Mouse (Mus musculus) spleen, postnatal 14 days (tissue): ENCODE data around the gene Zfp691.

Experiments
- DNase-seq, 2 experiments: peaks; one replicate each; pipeline ENCODE4 v3.0.0; 2021 to 2022; ENCODE audit warnings: low spot score in 2 of 2

Zfp691 gene

DNA sequence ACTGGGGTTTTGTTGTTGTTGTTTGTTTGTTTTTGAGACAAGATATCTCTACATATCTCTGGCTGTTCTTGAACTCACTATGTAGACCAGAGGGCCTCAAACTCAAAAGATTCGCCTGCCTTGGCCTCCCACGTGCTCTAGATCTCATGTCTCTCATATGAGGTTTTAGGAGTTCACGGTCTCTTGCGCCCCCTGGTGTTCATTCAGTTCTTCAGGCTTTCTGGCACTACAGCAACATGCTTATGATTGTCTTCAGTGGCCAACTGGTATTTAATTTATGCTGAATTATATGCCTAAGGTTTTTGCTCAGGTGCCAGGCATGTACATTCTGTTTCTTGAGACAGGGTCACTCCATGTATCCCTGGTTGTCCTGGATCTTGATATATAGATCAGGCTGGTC, 6.3 kb downstream of the Zfp691 start:
- peak; percentile 66 to 84 for DNase-seq

DNA sequence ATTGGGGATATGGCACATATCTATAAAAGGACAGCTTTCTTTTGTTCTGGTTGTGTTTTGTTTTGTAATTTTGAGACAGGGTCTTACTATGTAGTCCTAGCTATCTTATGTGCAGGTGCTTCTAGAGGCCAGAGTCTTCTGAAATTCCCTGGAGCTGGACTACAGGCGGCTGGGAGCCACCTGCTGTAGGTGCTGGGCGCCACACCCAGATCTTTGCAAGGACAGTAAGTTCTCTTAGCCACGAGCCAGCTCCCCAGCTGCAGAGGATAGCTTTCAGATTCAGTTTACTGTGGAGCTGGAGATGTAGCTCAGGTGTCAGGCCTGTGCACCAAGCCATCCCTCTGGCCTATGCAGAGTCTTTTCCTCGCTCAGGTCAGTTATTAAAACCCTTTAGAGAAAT, 6.9 kb downstream of the Zfp691 start:
- DNase-seq = no peak

DNA sequence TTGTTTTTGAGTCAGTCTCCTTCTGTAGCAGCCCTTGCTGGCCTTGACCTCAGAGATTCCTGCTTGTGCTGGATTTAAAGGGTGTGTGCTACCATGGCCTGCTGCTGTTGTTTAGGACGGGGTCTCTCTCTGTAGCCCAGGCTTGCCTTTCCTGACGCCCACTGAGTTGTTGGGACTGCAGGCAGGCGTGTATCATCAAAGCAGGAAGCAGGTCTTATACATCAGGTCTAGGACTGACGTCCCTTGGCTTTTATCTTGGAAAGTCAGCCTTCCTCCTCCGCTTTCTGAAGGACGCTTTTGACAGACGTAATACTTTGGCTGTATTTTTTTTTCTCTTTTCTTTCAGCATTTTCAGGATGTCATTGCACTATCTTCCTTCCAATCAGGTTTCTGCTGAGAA, 8.1 kb downstream of the Zfp691 start:
- DNase-seq = no peak

DNA sequence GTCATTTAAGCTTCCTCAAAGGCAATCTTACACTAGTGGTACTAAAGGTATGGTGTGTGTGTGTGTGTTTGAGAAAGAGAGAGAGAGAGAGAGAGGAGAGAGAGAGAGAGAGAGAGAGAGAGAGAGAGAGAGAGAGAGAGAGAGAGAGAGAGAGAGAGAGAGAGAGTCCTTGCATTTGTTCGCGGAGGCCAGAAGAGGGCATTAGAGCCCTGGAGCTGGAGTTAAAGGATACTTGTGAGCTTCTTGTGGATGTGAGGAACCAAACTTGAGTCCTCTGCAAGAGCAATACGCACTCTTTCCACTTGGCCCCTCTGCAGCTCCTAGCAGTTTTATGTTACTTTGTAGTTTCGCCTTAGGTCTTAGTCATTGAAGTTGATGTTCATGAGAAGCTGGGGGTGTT, 11.0 kb downstream of the Zfp691 start:
- DNase-seq = no peak

DNA sequence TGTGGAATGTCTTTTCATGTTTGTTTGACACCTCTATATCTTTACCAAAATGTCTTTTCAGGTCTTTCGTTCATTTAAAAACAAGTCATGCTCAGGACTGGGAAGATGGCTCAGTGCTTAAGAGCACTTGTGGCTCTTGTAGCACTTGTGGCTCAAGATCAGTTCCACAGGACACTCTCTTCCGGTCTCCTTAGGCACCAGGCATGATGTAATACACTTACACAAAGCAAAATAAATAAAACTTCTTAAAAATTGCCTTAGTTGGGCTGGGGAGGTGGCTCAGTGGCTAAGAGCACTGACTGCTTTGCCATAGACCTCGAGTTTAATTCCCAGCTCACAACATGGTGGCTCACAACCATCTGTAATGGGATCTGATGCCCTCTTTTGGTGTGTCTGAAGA, 12.6 kb downstream of the Zfp691 start:
- no peak for DNase-seq

DNA sequence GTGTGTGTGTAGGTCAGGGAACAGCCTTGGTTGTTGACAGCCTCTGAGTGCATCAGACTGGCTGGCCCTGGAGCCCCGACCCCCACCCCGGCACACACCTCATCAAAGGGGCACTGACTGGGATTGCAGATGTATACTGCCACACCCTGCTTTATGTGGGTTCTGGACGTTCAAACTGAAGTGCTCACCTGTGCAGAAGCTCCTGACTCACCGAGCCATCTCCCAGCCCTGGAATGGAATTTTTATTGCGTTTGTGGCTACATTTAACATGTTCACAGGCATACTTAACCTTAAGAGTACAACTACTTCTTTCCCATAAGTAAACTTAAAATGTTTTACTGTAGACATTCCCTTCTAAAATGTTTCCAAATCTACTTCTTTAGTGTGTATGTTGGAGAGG, 16.1 kb downstream of the Zfp691 start:
- no peak for DNase-seq

DNA sequence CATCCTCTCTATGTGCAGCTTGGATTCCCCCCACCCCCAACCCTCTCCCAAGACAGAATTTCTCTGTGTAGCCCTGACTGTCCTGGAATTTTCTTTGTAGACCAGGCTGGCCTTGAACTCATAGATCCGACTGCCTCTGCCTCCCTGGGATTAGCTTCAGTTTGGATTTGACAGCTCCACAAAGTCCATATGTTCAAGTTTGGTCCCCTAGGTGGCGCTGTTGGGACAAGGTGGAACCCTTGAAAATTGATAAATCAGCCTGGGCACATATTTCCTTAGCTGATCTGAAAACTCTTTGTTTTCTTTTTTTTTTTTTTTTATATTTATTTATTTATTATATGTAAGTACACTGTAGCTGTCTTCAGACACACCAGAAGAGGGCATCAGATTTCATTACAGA, 16.8 kb downstream of the Zfp691 start:
- peak; percentile 56 to 74 for DNase-seq

DNA sequence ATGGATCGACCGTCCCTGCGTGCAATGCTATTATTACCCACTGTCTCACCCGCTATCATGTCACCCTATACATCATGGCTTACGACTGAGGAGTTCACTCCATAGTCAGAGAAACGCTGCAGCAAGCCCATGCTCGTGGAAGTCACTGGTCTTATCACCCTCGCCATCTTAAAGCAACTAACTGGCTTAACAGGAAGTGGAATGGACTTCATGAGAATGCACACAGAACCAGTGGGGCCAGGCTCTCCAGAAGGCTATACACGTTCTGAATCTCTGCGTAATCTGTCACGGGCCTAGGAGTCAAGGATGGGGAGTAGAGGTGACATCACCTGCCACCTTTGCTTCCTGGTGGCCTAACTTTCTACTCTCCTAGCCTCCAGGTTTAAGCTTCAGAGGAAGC, 25.3 kb downstream of the Zfp691 start:
- no peak for DNase-seq

DNA sequence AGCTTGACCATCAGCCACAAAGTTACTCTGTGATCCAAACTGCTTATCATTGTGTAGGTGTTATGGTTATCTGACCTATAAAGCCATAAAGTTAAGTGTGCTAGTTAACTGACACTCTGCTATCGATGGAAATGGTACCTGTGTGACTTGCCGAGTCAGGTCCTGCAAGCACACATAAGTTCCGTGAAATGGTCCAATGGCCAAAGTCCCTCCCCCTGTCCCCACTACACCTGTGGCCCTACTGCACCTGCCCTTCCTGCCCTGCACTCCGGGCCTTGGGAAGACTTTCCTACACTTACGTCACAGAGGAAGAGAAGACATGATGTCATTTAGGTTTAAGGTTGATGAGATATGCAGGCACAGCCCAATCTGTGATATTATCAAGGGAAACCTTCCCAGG, 26.6 kb downstream of the Zfp691 start:
- no peak for DNase-seq

DNA sequence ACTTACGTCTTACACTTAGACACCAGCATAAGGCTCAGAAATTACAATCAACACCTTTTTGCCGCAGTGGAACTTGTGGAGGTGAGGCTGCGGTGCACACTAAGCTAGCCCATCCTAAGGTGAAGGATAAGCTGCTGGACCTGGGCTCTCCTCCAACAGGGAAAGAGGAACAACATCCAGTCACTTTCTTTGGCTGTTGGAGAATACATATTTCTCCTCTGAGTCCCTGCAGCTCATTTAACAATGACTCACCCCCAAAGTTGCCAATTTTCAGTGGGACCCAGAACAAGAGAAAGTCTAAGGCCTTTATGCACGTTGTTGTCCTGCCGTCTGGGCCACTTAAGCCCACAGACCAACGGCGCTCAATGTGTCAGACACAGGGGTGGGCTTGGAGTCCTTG, 27.2 kb downstream of the Zfp691 start:
- DNase-seq = no peak

DNA sequence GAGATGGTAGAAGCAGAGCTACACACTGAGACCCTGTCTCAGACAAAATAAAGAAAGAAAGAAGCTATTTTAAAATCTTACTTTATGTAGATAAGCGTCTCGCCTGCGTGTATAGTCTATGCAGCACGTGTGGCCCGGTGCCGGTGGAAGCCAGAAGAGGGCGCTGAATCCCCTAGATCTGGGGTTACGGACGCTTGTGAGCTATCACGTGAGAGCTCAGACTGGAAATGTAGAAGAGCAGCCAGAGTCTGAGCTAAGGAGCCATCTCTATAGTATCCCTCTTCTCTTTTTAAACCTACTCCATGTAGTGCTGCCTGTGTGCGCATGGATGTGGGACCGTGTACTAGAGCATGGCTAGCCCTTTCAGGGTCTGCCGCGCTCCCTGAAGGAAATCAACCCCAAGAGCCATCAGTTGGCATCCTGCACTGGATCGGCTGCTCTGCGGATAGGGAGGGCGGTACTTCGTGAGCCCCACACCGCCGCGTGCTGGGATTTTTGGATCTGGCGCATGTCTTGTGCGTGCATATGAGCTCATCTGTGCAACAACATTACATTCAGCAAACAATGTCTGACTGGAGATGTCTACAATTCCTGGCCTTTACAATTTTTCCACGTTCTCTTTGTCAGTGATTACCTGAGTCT, 31.6 kb downstream of the Zfp691 start:
- DNase-seq = peak in 1 of 2 experiments; percentile 54

DNA sequence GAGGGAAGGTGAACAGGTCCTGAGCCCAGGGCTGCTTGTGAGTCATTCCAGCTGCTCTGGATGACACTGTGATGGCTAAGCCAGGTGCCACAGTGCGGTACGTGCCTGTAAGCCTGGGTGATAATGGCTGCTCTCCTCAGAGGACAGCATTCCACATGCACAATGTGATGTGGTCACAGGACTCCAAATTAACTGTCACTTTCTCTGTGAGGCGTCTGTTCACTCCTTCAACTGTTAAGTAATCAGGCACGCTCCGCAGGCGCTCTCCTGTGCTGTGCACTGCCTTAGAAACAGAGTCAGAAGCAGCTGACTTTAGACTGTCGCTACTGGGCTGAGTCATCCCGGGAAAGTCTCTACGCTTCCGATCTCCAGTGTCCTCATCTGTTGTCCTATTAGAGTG, 32.8 kb downstream of the Zfp691 start:
- DNase-seq = no peak

DNA sequence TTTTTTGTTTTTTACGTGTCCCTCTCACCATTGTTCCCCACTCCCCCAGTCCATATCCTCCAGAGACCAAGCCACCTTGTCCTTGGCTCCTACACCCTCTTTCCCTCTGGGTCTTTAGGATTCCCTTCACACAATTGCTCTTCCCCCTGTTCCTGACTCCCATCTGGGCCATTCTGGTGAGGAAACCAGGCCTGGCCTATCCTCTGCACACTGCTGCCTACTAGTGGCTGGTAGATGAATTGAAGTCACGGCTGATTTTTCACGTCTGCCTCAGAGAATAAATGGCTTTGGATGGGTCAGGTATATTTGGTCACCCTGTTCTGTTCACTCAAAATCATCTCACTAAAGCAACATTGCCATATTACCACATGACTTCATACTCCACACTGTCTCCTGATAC, 33.9 kb downstream of the Zfp691 start:
- no peak for DNase-seq

DNA sequence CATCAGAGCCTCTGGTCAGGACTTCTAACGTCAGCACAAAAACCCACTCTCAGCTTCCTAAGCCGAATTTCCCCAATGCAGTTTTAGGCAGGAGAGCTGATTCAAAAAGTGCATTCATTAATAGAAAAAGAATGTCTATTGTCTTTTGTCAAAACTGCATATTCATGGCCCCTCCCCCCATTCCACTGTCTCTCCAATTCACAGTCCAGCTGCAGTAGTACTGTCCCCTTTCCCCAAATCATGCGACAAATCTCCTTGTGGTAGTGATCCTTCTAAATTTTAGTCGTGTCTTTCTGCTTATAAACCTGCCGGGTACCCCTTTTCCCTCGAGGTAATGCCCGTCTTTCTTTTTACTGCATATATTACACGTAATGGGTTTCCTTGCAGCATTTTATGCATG, 35.2 kb downstream of the Zfp691 start:
- no peak for DNase-seq

DNA sequence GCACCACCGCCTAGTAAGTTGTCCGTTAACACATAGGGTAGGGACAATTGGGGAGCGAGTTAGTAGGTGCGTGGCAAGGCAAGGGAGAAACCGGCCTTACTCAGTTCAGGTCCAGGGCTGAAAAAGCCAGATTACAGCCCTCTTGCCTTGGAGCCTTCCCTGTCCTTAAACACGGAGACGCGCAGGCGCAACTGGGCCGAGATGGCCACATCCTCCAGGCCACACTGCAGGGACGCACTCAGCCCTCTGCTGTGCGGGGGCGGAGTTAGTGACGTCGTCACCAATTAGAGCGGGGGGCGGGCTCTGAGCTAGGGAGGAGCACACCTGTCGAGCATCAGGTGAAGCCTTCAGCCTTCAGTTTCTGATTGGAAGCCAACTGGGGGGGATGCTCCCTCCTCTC, 35.8 kb downstream of the Zfp691 start:
- DNase-seq = no peak

DNA sequence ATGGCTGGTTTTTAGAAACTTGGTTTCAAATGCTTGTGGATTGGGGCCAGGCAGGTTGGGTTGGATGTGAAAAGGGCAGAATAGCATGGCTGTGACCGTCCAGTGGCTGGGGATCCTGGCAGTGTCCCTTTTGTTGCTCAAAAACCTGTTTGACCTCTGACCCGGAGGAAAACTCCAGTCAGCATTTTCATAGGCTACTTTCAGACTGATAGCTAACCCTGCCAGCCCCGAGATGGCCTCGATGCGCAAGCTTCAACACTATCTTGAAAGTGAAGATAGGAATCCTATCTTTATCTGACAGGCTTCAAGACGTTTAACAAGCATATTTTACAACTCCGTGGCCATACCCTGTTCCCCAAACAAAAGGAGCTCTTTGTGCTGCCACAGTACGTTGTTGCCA, 36.7 kb downstream of the Zfp691 start:
- DNase-seq = no peak

DNA sequence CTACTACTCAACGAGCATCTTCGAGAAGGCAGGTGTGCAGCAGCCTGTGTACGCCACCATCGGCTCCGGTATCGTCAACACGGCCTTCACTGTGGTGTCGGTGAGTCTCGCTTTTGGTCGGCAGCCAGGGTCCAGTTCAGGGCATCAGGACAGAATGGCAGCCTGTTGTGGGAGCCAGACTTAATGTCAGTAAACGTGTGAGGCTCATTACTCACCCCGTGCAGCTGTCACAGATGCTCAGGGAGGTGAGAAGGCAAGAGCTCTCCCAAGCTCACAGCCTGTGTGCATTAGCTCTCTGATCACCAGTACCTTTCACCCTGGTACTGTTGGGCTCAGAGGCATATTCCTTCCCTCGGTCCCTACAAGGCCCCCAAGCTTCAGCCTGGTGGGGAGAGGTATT, 40.1 kb downstream of the Zfp691 start:
- DNase-seq = no peak

DNA sequence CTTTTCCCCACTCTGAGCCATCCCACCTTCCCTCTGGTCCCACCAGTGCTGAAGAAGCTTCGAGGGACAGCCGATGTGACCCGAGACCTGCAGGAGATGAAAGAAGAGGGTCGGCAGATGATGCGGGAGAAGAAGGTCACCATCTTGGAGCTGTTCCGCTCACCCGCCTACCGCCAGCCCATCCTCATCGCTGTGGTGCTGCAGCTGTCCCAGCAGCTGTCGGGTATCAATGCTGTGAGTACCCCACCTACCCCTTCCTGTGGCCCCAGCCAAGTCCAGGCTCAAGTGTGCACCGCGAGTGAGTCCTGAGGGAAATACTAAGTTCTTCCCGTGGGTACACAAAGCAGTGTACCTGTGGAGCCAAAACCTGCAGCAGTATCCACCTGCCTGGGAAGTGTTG, 40.7 kb downstream of the Zfp691 start:
- DNase-seq = no peak

DNA sequence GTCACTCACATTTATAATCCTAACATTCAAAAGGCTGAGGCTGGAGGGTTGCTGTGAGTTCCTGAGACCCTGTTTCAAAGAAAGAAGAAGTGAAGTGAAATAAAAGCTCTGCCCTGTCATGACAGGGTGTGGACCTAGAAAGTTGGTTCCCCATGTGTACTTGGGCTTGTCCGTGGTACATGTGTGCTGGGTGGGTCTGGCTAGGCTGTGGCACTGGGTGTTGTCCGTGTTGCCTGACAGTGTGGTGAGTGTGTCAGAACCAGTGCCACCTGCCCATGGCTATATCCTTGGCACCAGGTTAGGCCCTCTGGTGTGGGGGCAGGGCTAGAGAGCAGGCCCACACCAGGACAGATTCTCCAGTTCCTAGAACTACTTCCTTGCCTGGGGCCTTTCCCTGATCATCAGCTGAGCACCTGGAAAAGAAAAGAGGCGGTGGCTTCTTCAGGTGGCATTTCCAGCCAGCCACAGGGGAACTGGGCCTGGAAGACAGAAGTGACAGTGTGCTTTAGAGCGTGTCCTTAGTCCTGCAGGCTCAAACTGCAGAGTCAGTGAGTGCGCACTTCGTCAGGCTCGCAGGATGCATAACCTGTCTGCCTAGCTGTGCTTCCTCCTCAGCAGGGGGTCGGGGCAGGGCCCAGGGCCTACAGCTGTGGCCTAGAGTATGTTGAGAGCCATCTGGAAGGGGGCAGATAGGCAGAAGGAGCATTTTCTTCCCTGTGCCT, 42.6 kb downstream of the Zfp691 start:
- DNase-seq = no peak

DNA sequence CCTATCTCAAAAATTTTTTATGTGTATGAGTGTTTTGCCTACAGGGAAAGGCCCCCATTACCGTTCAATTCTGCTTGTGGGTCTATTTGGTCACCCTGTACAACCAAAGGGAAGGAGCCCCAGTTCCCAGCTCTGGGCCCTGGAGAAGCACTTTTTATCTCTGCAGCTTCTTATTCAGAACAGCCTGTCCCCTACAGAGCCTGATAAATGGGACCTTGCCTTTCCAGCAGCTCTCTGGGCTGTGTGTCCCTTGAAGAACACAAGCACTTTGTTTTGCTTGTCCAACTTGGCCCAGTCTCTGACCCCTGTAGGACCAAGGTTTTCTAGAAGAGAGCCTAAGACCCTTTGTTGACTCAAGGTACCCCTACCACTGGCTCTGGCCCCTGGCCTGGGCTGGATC, 44.9 kb downstream of the Zfp691 start:
- DNase-seq = no peak

DNA sequence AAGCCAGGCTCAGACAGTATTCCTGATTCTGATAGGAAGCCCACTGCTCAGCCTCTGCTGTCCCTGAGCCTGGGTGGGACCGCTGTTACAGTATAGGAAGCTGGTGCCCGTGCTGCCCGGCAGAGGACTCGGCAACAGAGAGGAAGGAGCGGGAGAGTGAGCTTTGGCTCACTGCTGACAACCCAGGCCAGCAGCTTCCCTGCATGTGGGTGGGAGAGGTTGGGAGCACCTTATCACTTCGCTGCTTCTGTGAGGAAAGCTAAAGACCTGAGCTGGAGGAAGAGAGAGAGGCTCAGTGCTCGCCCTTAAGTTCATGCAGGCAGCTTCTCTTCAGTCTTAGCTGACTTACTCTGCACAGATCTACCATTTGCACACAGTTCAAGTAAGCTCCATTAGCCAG, 45.4 kb downstream of the Zfp691 start:
- DNase-seq = no peak

DNA sequence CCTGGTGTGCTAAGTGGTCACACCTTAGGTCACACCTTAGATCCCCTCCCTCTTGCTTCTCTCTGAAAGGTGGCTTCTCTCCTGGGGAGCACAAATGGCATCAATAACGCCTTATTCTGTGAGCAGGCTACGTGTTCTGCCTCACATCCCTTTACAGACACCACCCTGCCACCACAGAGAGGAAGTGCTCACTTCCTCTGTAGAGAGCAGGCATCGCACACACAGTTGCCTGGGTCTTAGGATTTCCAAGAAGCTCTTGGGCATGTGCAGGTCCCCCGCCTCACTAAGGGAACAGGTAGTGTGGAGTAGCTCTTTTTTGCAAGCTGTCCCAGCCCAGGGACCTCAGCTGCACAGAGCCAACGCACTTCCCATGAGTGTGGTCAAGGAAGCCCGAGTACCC, 46.8 kb downstream of the Zfp691 start:
- peak in 1 of 2 experiments; percentile 48 for DNase-seq

DNA sequence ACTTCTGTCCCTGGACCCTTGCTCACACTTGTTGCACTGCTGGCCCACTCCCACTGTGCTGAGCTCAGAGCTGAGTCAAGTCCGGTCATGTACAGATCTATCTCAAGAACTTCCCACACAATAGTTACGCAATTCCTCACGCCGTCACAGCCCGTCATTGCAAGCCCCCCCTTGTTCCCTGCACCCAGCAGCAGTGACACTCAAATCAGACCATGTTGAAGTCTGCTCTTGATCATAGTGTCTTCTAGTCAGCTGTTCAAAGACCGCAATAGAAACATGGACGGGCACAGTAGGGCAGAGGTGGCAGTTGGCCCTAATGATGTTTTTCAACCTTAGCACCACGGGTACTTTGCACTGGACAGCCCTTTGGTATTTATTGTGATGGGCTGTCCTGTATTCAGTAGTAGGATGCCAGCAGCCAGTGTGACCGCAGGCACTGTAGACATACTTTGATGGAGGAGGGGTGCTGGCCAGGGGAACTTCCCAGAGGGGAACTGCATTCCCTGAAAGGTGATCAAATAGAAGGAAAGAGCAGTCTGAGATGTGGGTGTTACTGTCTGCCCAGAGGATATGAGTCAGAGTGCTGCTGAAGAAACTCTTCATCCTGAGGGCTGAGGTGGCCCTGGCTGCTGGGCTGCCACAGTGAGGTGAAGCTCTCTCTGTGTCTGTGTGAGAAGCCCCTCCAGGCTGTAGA, 48.3 kb downstream of the Zfp691 start:
- DNase-seq = no peak
